Mouse (Mus musculus) heart, postnatal 0 days (tissue): ENCODE measurements at regions not wholly inside any gene's neighbourhood (a gene's known extent, or its start where the extent isn't known, plus 50 kb on each side); places are given as distances from the start of the nearest gene placed in this dataset.

Source experiments
- ATAC-seq: fragments of 200-750 bp; cut with Nextera tagmentation; 2 replicates; pipeline ENCODE4 v1.8.0; 2017; ENCODE audit warnings: low read depth, moderate number of reproducible peaks, moderate library complexity; ENCODE audit not compliant: insufficient read depth
- DNase-seq: peaks from one replicate; pipeline ENCODE4 v3.0.0-alpha.2; 2016; ENCODE audit warnings: low spot score
- H3K27ac ChIP-seq: fragments of 300-500 bp; sonication (generic); 2 replicates; pipeline ENCODE4 v1.5.1; 2014; ENCODE audit warnings: low read depth, mild to moderate bottlenecking
- H3K27me3 ChIP-seq: fragments of 300-500 bp; sonication (generic); 2 replicates; pipeline ENCODE4 v1.6.1; 2014; ENCODE audit warnings: low read length, mixed read lengths; ENCODE audit not compliant: control insufficient read depth, insufficient read depth
- H3K36me3 ChIP-seq: fragments of 300-500 bp; sonication (generic); replicated peaks from 2 replicates; pipeline ENCODE4 v1.6.1; 2014; ENCODE audit warnings: low read length, mixed read lengths; ENCODE audit not compliant: control insufficient read depth, insufficient read depth
- H3K4me1 ChIP-seq: fragments of 300-500 bp; sonication (generic); 2 replicates; pipeline ENCODE4 v1.6.1; 2014; ENCODE audit warnings: antibody characterized with exemption; ENCODE audit not compliant: control insufficient read depth, insufficient read depth
- H3K4me2 ChIP-seq: fragments of 300-500 bp; sonication (generic); 2 replicates; pipeline ENCODE4 v1.6.1; 2014; ENCODE audit warnings: low read depth, mild to moderate bottlenecking, low read length, moderate library complexity
- H3K4me3 ChIP-seq: fragments of 300-500 bp; sonication (generic); 2 replicates; pipeline ENCODE4 v1.5.1; 2014; ENCODE audit warnings: low read depth, low read length
- H3K9ac ChIP-seq: fragments of 300-500 bp; sonication (generic); replicated peaks from 2 replicates; pipeline ENCODE4 v1.6.1; 2014; ENCODE audit warnings: low read depth, low read length, mixed read lengths
- H3K9me3 ChIP-seq: fragments of 300-500 bp; sonication (generic); replicated peaks from 2 replicates; pipeline ENCODE4 v1.6.1; 2016; ENCODE audit warnings: low read length; ENCODE audit not compliant: control insufficient read depth
- CTCF ChIP-seq: IDR thresholded peaks from 2 replicates; pipeline ENCODE4 v1.5.1; 2016; ENCODE audit warnings: antibody characterized with exemption, control low read depth, low read depth
- EP300 ChIP-seq: IDR thresholded peaks from 2 replicates; pipeline ENCODE4 v1.6.1; 2016; ENCODE audit warnings: antibody characterized with exemption, low read depth
- WGBS: fragments of 180-500 bp; shearing (Covaris S2); extraction: QIAGEN DNeasy Blood & Tissue Kit; methylation state at CpG from one replicate; pipeline ENCODE4 v1.1.7; 2014; 5-methylcytosine and 5-hydroxymethylcytosine counted together

DNA sequence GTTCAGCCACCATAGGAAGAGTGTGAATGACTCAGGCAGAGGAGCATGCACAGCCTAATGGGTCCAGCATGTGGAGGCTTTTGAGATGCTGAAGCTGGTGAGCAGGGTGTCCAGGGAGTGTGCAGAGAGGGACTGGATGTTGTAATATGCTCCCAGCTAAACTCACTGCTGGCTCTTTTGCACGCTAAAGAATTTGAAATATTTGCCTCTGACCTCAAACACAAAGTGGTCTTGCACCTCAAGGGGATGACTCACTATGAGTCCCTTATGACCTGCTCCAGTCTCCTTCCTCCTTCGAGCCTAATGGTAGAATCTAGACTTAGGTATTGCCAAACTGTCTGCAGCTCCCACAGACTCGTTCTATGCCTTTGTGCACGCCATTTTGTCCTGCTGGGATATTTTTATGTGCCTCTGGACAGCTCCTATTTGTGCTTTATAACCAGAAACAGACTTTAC lies 55.0 kb upstream of the Slit3 start:
- Histone ChIP-seq H3K9me3 (no peaks in the 10 kb centered on the region), H3K27ac (no peak overlapping the region)
- peak; percentile 8; the same call in 1 of the 2 replicates for ATAC-seq

DNA sequence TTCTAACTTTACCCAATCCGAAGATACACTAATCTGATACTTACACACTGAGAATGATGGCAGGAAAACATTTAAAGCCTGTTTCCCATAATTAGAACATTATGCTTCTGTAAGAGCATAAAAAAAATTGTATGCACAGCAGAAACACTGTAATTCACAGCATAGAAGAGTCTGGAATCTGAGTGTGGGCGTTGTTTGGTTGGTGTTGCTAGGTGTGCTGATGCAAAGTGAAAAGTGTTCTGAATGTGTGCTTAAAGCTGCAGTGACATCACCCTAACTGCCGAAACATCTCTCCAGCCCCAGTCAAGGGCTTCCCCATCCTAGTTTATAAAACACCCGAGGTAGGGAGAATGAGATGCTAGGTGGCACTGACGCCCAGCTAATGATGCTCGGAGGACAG lies 63.2 kb upstream of the Slit3 start:
- Histone ChIP-seq H3K4me2 (no peak overlapping the region), H3K27ac (no peak overlapping the region), H3K4me1 (no peaks in the 10 kb centered on the region), H3K9ac (no peak overlapping the region), H3K9me3 (no peaks in the 10 kb centered on the region), H3K36me3 (no peaks in the 10 kb centered on the region), H3K4me3 (no peak overlapping the region), H3K27me3 (no peaks in the 10 kb centered on the region)
- WGBS: 73% methylated on average over 6 of the region's 6 CpGs
- TF ChIP-seq CTCF (no peak), EP300 (no peak)
- ATAC-seq: no peak
- no peak for DNase-seq

More for the DNA sequence above, 55.0 kb upstream of the Slit3 start:
- DNase-seq: no peak
- no peaks in the 10 kb centered on the region for H3K4me1 ChIP-seq
- H3K9ac ChIP-seq: no peak overlapping the region
- no peak overlapping the region for H3K4me2 ChIP-seq
- no peaks in the 10 kb centered on the region for H3K36me3 ChIP-seq
- TF ChIP-seq CTCF (no peak), EP300 (no peak)
- no peaks in the 10 kb centered on the region for H3K27me3 ChIP-seq
- WGBS: 28% methylated on average over 4 of the region's 4 CpGs
- no peak overlapping the region for H3K4me3 ChIP-seq

DNA sequence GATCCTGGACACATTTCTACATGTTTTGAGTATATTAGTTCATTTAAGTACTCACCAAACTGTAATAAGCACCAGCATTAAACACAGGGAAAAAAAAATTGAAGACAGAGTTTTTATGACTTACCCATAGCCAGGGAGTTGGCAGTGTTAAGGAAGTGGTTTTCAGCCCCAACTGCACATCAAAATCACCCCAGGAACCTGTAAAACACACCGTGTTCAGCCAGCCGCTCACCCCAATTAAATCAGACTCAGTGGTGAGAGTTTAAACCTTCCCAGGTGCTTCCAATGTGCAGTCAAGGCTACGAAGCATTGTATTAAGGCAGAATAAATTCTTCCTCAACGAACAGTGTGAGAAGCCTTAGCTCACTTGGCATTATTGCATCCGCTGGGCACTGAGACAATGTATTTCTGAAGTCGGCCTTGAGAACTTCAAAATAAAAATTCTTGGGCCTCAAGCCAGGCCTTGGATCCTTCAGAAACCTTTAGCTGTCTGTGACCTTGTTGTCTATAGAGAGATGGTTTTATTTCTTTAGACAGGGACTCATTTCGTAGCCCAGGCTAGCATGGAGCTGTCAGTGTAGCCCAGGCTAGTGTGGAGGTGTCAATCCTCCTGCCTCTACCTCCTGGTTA lies 65.4 kb upstream of the Slit3 start:
- ATAC-seq: no peak
- no peaks in the 10 kb centered on the region for H3K9me3 ChIP-seq
- no peak overlapping the region for H3K9ac ChIP-seq

DNA sequence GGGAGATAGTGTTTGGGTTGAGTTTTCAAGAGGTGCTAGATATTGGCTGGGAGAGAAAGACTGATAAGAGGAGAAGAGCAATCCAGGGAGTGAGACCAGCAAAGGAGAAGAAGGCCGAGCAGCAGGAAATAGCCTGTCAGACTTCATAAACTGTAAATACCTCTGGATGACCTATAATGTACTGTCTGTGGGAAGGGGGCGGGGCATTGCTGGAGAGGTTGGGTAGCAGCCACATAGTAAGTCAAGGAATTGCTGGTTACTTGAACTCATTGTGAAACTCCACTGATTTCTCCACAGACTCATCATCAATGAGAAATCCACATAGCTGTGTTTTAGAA lies 67.4 kb upstream of the Slit3 start:
- ATAC-seq (no peak), DNase-seq (no peak)
- no peak overlapping the region for H3K4me3 ChIP-seq
- H3K36me3 ChIP-seq: no peaks in the 10 kb centered on the region
- no peak overlapping the region for H3K4me2 ChIP-seq
- H3K4me1 ChIP-seq: no peaks in the 10 kb centered on the region
- TF ChIP-seq EP300 (no peak), CTCF (no peak)
- no peak overlapping the region for H3K9ac ChIP-seq
- no peaks in the 10 kb centered on the region for H3K9me3 ChIP-seq
- 44% methylated on average over 2 of the region's 2 CpGs for WGBS
- no peaks in the 10 kb centered on the region for H3K27me3 ChIP-seq
- no peak overlapping the region for H3K27ac ChIP-seq

More for the DNA sequence above, 65.4 kb upstream of the Slit3 start:
- H3K27me3 ChIP-seq: no peaks in the 10 kb centered on the region
- no peak overlapping the region for H3K4me3 ChIP-seq
- H3K4me1 ChIP-seq: no peaks in the 10 kb centered on the region
- 83% methylated on average over 7 of the region's 7 CpGs for WGBS
- no peak overlapping the region for H3K27ac ChIP-seq
- H3K4me2 ChIP-seq: no peak overlapping the region
- no peak for DNase-seq
- H3K36me3 ChIP-seq: no peaks in the 10 kb centered on the region
- TF ChIP-seq EP300 (no peak), CTCF (no peak)

DNA sequence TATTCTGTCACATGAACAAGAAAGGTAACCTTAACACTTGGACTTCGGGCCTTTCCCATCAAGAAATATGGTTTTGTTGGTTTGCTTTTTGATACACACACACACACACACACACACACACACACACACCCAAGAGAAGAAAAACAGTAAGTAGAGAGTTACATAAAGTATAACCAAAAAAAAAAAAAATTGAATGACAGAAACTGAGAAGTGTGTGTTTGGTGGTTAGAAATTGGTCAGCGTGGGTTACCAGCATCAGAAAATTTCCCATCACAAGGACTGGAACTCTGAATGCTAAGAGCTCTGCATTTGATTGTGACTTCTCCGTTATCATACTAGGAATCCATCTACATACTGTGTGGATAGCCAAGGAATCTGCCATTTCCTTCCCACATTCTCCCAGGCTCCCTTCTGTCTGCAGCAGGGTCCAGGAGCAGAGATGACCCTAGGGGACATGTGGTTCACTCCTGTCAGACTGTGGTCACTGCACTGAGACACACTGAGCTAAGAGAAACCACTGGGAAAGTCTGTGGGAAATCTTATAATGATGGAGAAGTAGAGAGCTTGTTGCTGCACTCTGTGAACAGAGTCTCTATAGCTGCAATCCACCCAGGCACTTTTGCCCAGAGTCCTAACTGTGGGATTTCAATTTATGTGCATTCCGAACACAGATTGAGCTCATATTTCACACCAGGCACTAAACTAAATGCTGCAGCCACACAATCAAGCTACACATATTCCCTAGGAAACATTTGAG lies 68.0 kb upstream of the Slit3 start:
- no peak overlapping the region for H3K27ac ChIP-seq
- no peak for ATAC-seq
- 70% methylated on average over 4 of the region's 4 CpGs for WGBS

DNA sequence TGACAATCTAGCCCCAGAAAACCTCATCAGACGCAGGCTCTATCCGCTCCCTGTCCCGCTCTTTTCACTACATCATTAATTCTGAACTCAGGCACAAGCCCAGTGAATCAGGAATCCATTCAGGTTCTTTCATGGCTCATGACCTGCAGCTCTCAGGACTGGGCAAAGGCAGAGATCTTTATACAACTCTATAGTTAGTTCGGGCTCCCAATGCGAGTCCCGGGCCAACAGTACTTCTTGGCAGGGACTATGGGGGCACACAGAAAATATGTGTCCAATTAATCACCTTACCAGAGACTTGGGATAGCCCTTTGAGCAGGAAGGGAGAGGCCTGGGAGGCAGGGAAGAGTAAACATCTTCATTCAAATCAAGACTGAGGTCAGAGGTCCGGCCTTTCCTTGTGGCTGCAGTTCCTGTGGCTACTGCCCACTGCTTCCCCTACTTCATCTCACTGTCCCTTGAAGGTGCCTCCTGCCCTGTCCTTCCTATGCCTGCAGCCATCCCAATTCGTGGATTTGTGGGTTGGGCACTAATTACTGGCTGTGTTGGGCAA lies 71.3 kb upstream of the Slit3 start:
- Histone ChIP-seq H3K4me3 (no peak overlapping the region), H3K36me3 (no peaks in the 10 kb centered on the region), H3K4me1 (no peaks in the 10 kb centered on the region), H3K27ac (no peak overlapping the region), H3K9ac (no peak overlapping the region), H3K9me3 (no peaks in the 10 kb centered on the region), H3K4me2 (no peak overlapping the region), H3K27me3 (no peaks in the 10 kb centered on the region)
- 80% methylated on average over 8 of the region's 8 CpGs for WGBS
- ATAC-seq (no peak), DNase-seq (no peak)
- TF ChIP-seq EP300 (no peak), CTCF (no peak)

More for the DNA sequence above, 68.0 kb upstream of the Slit3 start:
- no peaks in the 10 kb centered on the region for H3K27me3 ChIP-seq
- H3K4me3 ChIP-seq: no peak overlapping the region
- DNase-seq: no peak
- no peaks in the 10 kb centered on the region for H3K9me3 ChIP-seq
- H3K9ac ChIP-seq: no peak overlapping the region
- no peaks in the 10 kb centered on the region for H3K4me1 ChIP-seq
- H3K36me3 ChIP-seq: no peaks in the 10 kb centered on the region
- no peak overlapping the region for H3K4me2 ChIP-seq
- TF ChIP-seq CTCF (no peak), EP300 (no peak)
